Mouse (Mus musculus) adrenal gland, postnatal 10 days (tissue): Measurements from ENCODE around the gene Gm6583. TPM values are rescaled to one million over a fixed set of nuclear protein-coding genes. Genes with fewer than 3 reads are reported as not detected.

Experiments used
- DNase-seq: peaks from one replicate; pipeline ENCODE4 v3.0.0; 2021; ENCODE audit warnings: mixed read lengths
- long read RNA-seq, 2 experiments: library from polyadenylated mRNA; stranded (forward); transcript quantifications; one replicate each; pipeline ENCODE4 v2.0.0; 2021
- total RNA-seq, 2 experiments: library from RNA; stranded (reverse); gene quantifications; 2 replicates each; pipeline ENCODE4 v1.2.3; 2021

Gene Gm6583
- under 1 TPM; 0.15 to 0.18 TPM for total RNA-seq
- long read RNA-seq, experiment 1 = 0 reads
- long read RNA-seq, experiment 2 = 0 reads

DNA sequence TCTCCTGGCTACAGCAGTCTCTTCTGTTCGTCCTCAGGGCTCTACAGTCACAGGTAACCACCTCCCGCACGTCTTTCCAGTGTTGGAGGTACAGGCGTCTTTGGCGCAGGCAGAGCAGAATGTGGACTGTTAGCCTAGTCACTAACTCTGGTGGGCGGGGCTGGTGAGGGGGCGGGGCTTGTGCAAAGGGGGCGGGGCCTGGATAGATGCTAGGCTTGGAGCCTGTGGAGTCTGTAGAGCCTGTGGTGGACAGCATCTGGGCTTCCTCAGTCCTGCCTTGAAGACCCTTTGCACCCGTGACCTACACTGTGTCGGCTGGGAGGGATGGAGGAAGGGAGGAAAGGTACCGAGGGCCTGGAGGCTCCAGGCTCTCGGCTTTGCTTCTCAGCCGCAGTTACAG is at the start of gene Gm6583:
Gm6583 (minus strand) TSS at position 124 of the 400 bp plus-strand sequence.
- no peak for DNase-seq

GRCm38 (mm10) chr5:112402437-112402836 is 46.6 kb upstream of the Gm6583 start:
- DNase-seq = no peak

DNA sequence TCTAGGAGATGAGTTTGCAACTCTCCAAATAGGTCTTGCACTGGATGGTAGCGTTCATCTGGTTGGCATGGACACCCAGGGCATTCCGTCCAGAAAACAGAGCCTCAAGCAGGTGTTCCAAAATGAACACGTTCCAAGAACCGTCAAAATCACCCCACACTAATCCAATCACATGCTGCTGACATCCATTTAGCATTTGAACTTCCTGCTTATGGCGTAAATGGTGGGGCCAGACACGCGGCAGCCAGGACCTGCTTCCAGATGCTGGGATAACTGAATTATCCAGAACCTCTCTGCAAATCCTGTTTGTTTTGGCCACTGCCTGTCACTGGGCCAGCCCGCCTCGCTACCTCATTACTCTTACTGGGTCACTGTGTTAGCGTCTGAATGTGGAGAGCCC is 43.5 kb upstream of the Gm6583 start:
- DNase-seq = no peak

DNA sequence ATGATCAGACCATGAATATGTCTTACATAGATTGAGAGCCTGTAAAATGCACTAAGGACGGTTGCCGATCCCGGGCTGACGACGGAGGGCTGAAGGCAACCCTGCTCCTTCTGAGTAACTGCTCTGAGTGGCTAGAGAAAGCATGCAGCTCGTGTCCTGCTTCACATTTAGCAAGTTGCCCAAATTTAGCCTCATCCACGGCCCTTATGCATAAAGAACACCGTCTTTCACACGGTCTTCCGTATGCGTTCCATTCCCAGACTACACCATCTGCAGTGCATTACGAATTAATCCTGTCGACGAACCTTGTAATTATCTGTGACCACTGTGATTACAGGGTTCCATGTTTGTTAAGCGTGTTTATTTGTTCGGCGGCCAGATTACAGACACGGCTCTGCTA is 40.2 kb upstream of the Gm6583 start:
- DNase-seq = no peak

- peak; percentile 46 for DNase-seq
Observed at GRCm38 (mm10) chr5:112394779-112395443, 39.1 kb upstream of the Gm6583 start, which contains the start of gene Asphd2. Gene Asphd2, minus strand, starts transcription at chr5:112394866.

DNA sequence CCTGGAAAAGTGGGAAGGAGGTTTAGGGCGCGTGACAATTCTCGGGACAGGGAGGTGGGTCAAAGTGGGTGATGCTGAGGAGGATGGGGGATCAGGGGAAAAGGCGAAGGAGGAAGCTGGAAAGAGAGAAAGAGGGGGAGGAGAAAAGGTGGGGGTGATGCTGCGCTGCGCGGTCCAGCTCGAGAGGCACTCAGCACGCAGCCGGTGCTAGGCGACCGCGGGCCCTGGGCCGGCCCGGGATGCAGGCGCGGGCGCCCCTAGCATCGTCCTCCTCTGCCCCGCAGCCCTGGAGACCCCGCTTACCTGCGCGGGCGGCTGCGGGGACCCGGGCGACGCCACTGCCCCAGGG is 38.6 kb upstream of the Gm6583 start:
- DNase-seq = no peak

DNA sequence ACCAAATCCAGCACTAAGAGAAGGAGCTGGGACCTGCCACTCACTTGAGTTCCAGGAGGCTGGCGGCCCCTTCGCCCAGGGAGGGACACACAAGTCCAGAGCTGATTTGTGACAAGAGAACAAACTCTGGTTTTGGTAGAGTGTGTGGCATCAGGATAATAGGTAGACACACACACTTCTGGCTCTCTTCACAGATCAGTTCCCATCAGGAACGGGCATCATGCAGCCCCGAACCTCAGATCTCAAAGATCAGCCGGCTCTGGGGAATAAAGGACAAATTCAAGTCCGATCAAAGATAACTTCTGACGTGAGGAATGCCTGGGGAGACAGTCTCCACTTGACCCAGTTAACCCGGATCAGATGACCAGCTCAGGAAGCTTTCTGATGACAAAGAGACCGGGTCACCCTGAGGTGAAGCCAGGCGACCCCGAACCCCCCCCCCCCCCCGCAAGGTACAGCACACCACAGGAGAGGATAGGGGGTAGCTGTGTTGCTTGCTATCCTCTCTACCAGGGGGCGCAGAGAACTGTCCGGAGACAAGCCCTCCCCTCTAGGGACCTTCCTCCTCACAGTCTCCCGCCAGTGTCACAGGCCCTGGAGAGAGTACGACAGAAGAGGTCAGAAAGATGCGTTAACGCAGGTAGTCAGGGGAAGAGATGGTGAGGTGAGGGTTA is 38.0 kb upstream of the Gm6583 start:
- DNase-seq = no peak

DNA sequence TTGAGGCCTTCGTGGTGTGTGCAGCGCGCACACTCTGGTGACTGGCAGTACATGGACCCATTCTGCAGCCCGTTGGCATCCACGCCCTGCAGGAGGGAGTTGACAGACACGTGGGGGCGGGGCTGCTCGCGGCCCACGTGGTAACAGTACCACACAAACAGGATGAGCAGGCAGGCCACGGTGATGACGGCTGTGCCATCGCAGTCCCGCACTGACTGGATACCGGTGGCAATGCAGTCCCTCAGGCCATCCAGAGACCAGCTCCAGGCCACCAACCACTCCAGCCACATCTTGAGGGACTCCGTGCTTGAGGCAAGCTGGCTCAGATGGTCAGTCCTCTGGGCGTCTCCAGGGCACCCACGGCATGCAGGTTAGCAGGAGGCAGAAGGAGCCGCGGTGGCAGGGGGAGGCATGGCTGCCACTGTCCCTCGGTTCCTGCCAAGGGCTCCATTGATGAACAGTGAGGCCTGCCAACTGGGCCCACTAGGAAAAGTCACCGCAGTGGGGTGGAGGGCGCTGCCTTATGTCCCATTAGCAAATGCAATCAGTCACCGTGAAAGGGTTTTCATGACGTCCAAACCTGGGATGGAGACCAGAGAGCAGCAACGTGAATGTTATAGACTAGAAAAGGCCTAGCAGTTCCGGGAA is 36.0 kb upstream of the Gm6583 start:
- DNase-seq = no peak

DNA sequence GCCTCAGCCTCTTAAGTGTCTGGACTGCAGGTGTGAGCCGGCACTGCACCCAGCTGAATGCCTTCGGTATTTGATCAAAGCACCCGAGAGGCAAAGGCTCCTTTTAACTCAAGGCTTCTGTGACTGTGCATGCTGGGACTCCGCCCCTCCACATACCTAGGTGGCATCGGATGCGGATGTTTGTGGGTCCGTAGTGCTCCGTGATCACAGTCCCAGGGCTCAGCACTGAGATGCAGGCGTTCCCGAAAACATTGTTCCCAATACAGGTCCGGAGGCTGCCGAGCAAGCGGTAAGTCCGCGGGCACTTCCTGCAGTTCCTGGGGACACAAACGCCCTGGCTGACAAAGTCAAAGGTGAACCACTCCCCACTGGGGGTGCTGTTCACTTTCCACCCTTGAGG is 35.2 kb upstream of the Gm6583 start:
- DNase-seq = no peak

- DNase-seq = no peak
Observed at GRCm38 (mm10) chr5:112389352-112389751, 33.5 kb upstream of the Gm6583 start.

- no peak for DNase-seq
Observed at GRCm38 (mm10) chr5:112385973-112386372, 30.1 kb upstream of the Gm6583 start.

DNA sequence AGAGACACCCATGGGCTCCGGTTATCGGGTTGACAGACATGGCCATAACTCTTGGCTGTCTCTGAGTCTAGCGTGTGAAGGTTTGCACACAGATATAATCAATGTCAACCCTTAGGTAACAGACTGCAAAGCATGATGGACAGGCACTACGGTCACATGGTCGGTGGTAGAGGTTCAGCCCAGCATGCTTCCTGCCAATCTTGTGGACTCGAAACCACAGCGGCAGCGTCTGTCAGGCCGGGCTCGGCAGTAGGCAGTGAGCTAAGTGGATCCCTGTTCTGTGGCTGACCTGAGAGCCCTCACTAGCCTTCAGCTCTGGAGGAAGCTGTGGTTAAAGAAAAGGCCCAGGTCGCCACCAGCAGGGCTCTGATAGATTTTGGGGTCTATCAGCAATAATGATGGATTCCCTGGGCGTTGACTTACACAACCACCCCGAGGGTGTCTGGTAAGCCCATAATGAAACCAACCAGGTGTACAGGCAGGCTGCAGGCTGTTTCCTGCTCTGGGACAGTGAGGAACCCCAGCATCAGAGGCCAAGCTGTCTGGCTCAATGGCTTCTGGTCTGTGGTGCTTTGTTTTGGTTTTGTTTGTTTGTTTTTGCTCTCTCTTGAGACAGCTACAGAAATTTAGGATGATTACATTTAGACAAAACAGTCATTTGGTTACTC is 29.1 kb upstream of the Gm6583 start:
- DNase-seq = no peak

GRCm38 (mm10) chr5:112382641-112383330 is 27.0 kb upstream of the Gm6583 start:
- peak; percentile 83 for DNase-seq

DNA sequence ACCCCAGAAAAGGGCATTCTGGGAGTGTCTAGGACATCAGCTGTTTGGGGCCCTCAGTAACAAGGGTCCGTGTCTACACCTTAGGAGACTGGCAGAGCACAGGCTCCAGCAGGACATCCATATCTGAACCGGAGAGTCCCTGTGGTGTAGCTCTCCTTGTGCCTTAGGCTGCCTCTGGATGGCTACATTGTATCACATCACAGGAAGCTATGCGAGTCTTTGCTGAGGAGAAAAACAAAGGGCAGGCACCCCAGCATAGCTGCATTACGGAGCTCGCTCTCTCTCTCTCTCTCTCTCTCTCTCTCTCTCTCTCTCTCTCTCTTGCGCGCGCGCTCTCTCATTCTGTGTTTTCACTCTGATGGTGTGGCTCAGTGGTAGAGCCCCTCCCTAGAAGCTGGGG is 26.2 kb upstream of the Gm6583 start:
- DNase-seq = no peak

DNA sequence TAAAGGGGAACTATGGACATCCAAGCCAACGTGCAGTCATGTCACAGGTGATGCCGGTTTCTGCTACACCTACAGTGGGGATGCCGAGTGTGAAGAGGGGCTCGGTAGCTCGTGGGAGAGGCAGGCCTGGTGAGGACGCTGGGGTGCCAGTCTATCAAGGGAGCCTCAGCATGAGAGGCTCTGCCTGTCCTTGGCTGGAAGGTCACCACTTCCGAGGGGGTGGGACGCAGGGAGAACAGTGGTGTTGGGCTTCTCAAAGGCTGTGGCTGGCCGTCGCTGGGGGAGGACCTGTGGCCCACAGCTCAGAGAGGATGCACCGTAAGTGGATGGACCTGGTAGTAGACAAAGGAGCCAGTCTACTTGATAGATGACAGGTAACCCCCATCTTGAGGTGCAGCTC is 25.3 kb upstream of the Gm6583 start:
- peak; percentile 60 for DNase-seq

- DNase-seq = peak; percentile 81
Observed at GRCm38 (mm10) chr5:112378716-112379115, 22.9 kb upstream of the Gm6583 start.

GRCm38 (mm10) chr5:112377380-112377779 is 21.5 kb upstream of the Gm6583 start:
- DNase-seq = no peak

DNA sequence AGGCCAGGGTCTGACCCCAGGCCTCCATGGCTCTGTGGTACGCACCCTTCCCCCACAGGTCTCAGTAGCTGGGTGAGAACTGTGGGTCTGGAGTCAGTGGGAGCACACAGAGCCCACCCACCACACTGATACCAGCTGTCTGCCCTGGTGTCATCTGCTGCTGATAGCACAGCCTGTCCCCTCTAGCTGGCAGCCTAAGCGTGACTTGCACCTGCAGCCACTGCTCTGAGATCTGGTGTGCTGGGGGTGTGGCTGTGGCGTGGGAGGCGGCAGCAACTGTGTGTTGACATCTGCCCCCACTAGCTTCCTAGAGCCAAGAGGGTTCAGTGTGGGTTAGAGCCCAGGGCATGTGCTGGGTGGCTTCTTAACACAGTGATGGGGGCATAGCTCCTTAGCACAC is 20.3 kb upstream of the Gm6583 start:
- DNase-seq = no peak

GRCm38 (mm10) chr5:112371933-112372332 is 16.1 kb upstream of the Gm6583 start:
- DNase-seq = no peak

DNA sequence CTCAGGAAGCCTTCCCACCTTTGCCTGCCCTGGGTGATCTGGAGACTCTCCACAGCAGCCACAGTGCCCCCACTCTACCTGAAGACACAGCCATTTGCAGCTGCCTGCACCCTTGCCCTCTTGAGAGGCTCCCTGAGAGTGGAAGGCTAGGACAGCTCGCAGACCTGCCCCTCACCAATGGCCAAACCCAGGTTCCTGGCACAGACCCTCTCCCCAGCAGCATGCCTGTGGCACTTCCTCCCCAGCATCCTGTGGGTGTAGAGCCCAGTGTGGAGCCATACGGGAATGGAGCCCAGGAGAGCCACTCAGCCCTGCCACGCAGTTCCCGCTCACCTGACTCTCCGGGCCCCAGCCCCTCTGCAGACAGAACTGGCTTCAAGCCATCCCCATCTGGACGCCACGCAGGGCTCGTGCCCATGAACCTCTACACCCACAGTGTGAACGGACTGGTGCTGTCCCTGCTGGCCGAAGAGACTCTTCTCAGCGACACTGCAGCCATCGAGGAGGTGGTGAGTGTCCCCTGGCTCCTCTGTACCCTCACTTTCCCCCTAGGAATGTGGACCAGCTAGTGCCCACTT is 14.5 kb upstream of the Gm6583 start:
- no peak for DNase-seq

DNA sequence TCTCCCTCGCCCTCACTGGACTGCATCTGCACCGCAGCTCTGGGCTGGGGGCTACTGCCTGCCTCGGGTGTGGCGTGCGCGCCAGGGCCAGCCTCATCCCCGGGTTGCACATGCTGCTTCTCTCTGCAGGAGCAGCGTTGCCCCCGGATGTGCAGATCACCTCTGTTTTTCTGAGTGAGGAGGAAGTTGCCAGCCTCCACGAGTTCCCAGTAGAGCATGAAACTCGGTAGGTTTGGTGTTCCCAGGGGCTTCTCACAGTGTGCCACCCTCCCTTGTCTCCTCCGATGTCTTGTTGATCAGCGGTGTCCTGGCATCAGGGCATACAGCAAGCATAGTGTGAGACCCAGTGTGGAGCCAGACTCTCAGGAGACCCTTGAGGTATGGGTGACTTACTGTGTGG is 13.5 kb upstream of the Gm6583 start:
- no peak for DNase-seq

- no peak for DNase-seq
Observed at GRCm38 (mm10) chr5:112368666-112369065, 12.8 kb upstream of the Gm6583 start.
